Mouse (Mus musculus) spleen, postnatal 10 days (tissue): ENCODE measurements at regions not wholly inside any gene's neighbourhood (a gene's known extent, or its start where the extent isn't known, plus 50 kb on each side); places are given as distances from the start of the nearest gene placed in this dataset.
A peak's percentile ranks its signal among the peaks of the same experiment; 100 is the strongest.
"Not testable (repeated sequence)": the region's sequence is repeated elsewhere in the genome, so short reads cannot be mapped to it uniquely, and the experiment has no call there.

ENCODE experiments used
- DNase-seq, 2 experiments: peaks; one replicate each; pipeline ENCODE4 v3.0.0; 2021 to 2022; ENCODE audit warnings: low spot score in 2 of 2

DNA sequence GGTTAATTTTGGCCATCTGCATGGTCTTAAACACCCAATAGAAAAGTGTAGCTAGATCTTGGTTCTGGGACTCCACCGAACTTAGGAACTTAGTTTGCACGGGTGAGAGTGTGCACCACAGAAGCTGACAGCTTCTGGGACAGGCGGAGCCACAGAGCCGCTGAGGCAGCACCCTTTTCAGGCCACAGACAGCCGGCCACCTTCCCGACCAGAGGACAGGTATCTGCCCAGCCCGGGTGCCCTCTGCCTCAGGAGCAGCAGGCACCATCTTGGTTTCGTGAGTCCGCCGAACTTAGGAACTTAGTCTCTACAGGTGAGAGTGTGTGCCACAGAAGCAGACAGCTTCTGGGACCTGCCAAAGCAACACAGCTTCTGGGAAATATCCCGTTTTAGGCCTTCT lies 82.6 kb downstream of the Btbd35f22 start:
- not testable (repeated sequence) for DNase-seq

DNA sequence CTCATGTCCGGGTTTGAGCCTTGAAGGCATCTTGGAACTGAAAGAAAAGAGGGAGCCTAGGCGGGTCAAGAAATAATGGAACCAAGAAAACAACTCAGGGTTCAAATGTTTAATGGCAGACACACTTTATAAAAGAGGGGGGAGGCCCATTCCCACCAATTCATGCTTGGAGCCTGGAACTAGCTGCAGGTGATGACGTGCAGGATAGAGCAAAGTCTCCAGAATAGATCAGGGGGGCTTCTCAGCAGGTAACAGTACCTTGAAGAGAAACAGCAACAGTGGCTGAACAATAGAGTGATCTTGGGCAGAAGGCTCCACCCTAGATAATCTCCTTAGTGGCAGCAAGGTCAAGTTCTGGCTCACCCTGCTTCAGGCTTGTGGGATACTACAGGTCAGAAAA lies 100.5 kb downstream of the Btbd35f22 start:
- peak in 1 of 2 experiments; percentile 2 for DNase-seq
